Mouse (Mus musculus) brain, embryonic 18.5 days (tissue): ENCODE data around the gene Erv3.
"Not testable (repeated sequence)": the region's sequence is repeated elsewhere in the genome, so short reads cannot be mapped to it uniquely, and the experiment has no call there.

Source experiments
- DNase-seq: peaks from one replicate; pipeline ENCODE4 v3.0.0-alpha.2; 2012; ENCODE audit warnings: low read depth, low spot score

Gene Erv3

GRCm38 (mm10) chr2:131864262-131864796 lies 4.8 kb upstream of the Erv3 start:
- no peak for DNase-seq

DNA sequence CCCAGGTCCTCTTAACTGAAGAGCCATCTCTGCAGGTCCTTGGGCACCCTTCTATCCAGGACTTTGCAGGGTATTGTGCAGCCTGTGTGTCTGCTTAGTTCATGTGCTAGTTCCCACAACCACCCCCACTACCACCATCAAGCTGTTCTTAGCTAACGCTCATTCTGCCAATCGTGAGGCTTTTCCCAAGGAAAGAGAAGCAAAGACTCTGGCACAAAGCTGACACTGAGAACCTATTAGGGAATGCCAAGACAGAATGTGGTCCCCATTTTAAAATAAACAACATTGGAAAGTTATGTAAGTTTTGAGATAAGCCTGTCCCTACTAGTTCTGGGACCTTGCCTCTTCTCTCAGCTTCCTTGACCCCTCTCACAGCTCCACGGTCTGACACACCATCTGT lies 3.9 kb upstream of the Erv3 start:
- DNase-seq: no peak

GRCm38 (mm10) chr2:131862617-131863275 lies 3.2 kb upstream of the Erv3 start:
- DNase-seq: no peak

DNA sequence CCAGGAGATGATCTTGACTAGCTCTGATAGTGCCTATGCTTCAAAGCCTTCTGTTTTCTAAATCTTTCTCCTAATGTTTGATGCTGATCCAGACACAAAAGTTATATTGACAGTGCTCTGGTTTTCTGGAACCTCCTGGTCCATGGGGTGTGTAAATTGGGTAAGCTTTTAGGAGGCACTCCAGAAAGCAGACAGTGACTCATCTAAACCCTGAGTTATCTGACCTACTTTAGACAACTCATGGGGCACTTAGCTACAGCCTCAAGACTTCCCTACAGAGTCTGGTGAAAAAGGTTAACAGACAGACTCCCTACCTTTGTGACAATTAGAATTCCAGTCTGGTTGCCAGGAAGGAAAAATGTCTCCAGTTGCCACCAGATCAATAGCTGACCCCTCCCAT lies 1.7 kb downstream of the Erv3 start:
- DNase-seq: no peak

DNA sequence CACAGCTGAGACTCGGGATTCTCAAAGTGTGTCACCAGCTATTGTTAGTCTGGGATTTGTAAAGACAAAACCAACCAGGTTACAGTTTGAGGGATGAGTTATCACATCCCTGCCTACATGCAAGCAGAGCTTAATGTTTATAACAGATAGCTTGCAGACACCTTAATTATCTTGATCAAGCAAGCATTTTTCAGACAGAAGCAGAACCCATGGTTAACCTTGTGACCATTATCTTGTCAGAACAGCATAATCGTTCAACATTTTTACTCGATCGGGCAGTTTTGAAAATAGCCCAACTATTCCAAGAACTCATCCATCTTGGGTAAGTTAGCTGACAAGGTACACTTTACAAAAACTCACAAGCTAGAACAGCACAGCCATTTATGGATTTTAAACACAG lies 5.8 kb downstream of the Erv3 start:
- DNase-seq: no peak

GRCm38 (mm10) chr2:131851333-131852092 lies 8.0 kb downstream of the Erv3 start:
- no peak for DNase-seq

DNA sequence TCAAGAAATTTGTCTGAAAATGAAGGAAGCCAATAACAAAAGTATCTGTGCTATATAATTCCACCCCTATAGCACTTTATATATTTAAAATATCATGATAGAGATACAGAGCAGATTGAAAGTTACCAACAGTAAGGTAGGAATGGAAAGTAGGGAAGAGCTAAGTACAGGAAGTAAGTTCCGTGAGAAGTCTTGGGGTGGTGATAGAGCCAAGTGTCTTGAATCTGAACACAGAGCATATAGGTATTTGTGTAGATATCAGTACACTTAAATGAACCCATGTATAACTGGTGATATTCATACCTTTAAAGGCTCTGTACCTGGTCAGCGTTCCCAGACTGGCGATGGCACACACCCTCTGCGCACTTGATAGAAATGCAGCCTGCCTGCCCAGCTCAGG lies 9.5 kb downstream of the Erv3 start:
- no peak for DNase-seq

DNA sequence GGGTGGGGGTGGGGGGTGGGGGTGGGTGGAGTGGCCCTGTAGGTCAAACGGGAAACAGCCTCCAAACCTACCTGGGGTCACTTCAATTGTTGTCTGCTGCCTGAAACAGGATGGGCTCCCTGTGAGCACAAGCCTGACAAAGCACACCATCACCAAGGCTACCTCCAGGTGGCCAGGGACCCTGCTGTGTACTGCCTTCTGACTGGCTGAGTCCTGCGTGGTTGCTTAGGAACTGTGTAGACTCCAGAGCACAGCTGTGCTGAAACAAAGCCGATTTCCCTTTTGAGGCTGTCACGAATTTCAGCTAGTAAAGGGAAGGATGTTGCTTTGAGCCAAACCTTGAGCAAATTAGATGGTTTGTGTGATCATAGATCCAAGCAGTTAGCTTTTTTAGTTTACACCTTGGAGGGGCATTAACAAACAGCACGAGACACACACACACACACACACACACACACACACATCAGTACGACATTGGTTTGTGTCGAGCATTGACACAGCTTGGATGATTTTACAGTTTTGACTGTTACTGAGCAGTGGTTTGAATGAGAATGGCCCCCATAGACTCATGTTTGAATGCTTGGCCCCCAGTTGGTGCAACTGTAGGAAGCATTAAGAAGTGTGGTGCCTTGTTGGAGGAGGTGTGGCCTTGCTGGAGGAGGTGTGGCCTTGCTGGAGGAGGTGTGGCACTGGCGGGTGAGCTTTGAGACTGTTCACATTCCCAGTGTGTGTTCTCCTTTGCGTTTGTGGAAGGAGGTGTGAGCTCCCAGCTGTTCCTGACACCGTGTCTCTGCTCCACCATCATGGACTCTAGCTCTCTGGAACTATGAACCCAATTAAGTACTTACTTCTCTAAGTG lies 11.8 kb downstream of the Erv3 start:
- DNase-seq: peak; percentile 81

- no peak for DNase-seq
Measured at GRCm38 (mm10) chr2:131846811-131847210, 12.7 kb downstream of the Erv3 start.

DNA sequence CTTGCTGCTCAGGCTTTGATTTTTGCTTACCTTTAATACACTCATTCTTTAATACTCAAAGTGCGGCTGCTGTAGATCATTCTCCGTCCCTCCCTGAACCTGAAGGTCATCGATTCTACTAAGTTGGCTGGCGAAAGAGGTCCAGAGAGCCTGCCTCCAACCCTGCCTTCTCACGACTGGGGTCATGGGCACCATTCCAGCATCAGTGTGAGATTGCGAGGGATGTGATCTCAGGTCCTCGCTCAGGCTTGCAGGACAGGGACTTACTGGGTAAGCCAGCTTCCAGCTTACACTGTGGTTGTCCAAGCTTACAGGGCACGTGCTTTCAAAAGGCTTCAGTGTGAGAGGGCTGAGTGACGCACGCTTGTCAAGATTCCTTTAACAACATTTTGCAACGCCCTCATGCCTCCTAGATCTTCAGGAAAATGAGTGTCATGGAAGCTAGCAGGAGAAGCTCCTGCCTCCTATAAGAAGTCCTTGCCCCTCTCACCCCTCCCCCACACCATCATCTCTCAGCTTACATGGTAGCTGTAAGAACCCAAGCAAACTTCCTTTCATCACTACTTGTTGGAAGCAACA lies 13.3 kb downstream of the Erv3 start:
- DNase-seq: no peak

GRCm38 (mm10) chr2:131845671-131846070 lies 13.9 kb downstream of the Erv3 start:
- no peak for DNase-seq

- DNase-seq: no peak
Measured at GRCm38 (mm10) chr2:131842568-131842967, 17.0 kb downstream of the Erv3 start.

- no peak for DNase-seq
Measured at GRCm38 (mm10) chr2:131841321-131841693, 18.2 kb downstream of the Erv3 start.

DNA sequence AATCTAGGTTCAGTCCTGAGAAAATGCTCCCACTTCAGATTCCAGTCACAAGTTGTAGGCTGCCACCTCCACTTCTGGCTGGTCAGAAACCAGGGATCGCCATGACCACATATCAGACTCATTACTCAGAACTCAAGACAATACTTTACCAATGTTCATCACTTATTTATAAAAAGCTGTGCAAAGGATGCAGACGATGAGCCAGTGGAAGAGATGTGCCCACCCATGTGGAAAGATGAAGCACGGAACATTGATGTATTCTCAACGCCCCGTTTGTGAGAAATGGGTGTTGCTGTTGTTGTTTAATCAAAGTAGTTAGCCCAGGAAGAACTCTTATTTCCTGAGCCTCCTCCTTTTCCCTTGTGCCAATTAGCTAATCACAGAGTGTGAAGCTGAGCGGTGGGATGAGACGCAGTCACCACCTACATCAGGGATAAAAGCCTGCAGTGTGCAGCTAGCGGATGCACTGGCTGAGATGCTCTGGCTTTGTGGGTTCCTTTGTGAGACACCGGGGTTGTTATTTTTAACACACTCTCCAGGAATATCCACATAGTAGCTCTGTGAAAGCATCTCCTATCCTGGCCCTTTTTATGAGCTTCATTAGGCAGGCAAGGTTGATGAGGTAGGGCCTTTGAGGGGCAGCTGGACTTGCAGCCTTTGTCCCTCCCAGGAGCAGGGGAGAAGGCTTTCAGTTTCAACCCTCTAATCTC lies 18.8 kb downstream of the Erv3 start:
- no peak for DNase-seq

DNA sequence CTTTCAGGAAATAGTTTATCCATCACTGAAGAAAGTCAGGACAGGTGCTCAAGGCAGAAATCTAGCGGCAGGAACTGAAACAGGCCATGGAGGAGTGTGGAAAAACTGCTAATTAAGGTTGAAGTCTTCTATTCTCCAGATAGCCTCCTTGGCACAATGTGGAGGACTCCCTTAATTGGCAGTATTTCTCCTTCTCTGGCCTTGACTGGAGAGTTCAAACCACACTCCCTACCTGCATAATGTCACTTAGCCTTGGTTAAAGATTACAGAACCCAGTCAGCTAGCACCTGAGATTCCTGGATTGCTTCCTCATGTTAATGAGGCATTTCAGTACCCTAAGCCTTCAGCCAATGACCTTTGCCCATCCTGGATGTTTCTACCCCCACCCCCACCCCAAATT lies 25.3 kb downstream of the Erv3 start:
- no peak for DNase-seq

DNA sequence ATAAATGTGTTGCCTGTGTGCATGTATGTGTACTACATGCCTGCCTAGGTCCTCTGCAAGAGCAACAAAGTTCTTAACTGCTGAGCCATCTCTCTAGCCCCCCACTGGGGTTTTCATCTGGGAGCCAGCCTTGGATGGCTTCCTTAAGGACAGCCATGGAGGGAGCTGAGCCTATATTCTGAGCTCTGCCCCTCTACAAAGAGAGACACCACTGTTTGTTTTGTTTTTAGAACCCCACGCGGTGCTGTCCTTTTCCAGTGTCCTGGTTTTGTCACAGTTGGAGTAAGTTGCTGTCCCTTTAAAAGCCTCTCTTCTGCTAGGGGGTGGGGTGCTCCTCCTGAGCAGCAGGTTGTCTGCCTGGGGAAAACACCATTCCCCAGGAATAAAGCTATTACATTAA lies 27.7 kb downstream of the Erv3 start:
- DNase-seq: no peak

DNA sequence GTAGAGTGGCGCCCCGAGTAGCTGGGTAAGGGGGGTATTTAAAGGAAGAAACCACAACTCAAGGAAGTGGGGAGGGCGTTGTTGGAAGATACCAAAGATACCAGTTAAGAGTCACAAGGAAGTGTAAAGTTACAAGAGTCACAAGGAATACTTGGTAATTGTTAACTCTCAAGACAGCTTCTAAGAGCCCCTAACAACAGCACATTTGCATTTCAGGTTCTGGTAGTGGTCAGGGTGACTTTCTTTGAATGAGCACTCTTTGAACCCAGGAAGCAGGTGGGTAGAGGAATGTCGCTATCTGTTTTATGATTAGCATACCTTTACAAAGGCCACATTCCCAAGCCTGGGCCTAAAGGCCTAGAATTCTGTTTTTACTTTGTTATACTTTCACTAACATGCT lies 28.6 kb downstream of the Erv3 start:
- not testable (repeated sequence) for DNase-seq

DNA sequence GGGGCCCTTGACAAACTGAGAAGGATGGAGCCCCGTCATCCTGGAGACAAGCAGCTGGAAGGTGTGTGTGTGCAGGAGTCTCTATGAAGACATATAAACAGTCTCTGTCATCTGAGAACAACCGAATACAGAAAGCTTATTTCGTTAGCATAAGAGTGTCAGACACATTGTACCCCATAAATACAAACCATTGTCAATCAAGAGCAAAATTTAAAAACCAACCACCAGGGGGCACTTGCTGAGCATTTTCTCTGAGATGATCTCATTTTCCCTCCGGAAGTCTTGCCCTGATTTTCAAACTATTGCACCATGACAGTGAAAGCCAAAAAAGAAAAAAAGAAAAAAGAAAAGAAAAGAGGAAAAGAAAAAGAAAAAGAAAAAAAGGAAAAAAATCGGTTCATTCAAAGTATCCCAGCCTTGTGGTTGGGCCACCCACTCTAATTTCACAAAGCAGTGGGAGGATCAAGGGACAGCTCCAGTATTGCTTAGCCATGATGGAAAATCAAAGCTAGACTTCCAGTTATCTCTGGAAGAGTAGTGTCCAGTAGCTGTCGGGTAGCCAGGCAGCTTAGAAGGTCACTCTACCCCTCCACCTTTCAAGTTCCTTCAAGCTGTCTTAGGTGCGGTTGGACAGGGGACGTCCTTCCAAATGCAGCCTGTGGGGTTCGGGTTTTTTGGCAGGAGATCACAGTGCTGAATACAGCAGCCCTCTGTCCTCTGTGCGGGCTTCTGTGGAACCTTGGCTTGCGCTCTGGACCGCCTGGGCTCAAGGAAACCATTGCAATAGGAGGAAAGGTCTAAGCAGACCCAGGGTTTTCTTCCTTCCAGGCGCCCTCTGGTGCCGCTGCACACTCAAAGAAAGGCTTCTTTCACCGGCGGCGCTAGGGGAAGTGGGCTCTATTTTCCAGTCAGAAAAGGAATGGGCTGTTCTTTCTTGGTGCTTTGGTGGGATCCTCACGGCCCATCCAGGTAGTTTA lies 31.3 kb downstream of the Erv3 start:
- peak; percentile 60 for DNase-seq

GRCm38 (mm10) chr2:131827026-131827687 lies 32.4 kb downstream of the Erv3 start:
- DNase-seq: no peak
